Mouse (Mus musculus) Patski (cell line): Measurements from ENCODE around the gene B130006D01Rik. TPM values are rescaled to one million over a fixed set of nuclear protein-coding genes. Genes with fewer than 3 reads are reported as not detected.

Experiments used
- ATAC-seq: fragments of 100-300 bp; one replicate; pipeline ENCODE4 v1.8.0; 2021
- CTCF ChIA-PET: fragments of 350-600 bp; sonication (Branson Sonifier 250); formaldehyde crosslinking; loops from one replicate; lab custom pipeline; 2022; ENCODE audit warnings: inconsistent platforms; lab: Charles Lee
- POLR2A ChIA-PET: fragments of 350-600 bp; sonication (Branson Sonifier 250); formaldehyde crosslinking; loops from one replicate; lab custom pipeline; 2022; ENCODE audit warnings: antibody characterized with exemption, inconsistent platforms; lab: Charles Lee
- DNase-seq: peaks from one replicate; pipeline ENCODE4 v3.0.0-alpha.2; 2011; ENCODE audit warnings: low read depth, low spot score
- H3K27me3 ChIP-seq: fragments of 371-371 bp; one replicate; pipeline ENCODE4 v1.5.1; 2021
- CTCF ChIP-seq: fragments of 100-300 bp; IDR thresholded peaks from one replicate; pipeline ENCODE4 v1.5.1; 2021
- in situ Hi-C: fragments of 300-500 bp; cut with MboI; formaldehyde crosslinking; loops from 3 replicates; pipeline ENCODE4 v1.11.1; 2018; ENCODE audit warnings: low pct_unique_long_range_greater_than_20kb, mixed read lengths
- polyA plus RNA-seq: library from polyadenylated mRNA; unstranded; gene quantifications from one replicate; pipeline ENCODE4 v1.2.3, GENCODE M21; 2021

The B130006D01Rik gene
- polyA plus RNA-seq, 1 experiment from 2014 or later: 0.04 TPM

DNA sequence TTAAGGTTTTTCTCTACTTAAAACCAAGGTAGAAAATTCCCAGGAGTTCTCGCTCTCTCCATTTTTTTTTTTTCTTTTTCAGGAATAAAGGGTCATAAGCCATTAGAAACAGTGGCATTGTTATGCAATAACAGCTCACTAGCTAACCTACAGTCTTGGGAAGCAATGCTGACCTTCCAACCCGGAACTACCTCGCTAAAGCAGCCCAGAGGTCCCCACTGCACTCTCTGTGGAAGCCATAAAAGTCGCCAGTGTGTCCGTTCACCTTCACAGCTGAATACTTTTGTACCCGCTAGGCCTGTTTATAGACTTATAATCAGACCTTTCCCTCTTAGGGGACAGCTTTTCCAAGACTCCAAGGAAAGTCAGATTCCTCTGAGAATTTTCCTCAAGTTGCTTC lies 44.9 kb downstream of the B130006D01Rik start:
- ATAC-seq: no peak
- TF ChIP-seq CTCF: no peak
- in situ Hi-C loops: no loop called here
- POLR2A ChIA-PET: interaction anchor here (2.1 kb wide), 1 partner anchor 9 kb away, joined by 6 read pairs; no protein-coding TSS in a partner anchor
- H3K27me3 ChIP-seq: no peaks in the 10 kb centered on the region
- CTCF ChIA-PET: interaction anchor here (1.7 kb wide), 1 partner anchor 9 kb away, joined by 3 read pairs; no protein-coding TSS in a partner anchor
- no peak for DNase-seq

DNA sequence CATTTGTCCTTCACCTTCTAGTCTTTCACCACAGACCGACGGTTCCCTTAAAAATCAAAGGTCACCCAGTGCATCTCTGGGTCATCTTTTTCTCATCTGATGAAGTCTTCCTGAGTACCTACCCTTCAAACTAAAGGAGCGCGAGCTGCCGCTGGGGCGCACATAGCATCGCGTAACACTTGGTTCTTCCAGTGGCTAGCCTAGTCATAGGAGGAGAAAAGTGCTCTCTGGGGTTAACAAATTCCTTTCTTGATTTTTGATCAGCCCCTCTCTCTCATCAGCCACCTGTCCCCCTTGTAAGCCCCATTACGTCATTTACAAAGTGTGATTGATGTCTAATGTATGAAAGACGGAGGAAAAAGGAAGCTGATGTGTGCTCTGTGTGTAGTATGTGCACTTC lies 45.8 kb downstream of the B130006D01Rik start:
- in situ Hi-C loops: no loop called here
- H3K27me3 ChIP-seq: no peaks in the 10 kb centered on the region
- no peak for TF ChIP-seq CTCF
- no peak for ATAC-seq
- CTCF ChIA-PET: no interaction called here
- DNase-seq: no peak
- POLR2A ChIA-PET: no interaction called here

DNA sequence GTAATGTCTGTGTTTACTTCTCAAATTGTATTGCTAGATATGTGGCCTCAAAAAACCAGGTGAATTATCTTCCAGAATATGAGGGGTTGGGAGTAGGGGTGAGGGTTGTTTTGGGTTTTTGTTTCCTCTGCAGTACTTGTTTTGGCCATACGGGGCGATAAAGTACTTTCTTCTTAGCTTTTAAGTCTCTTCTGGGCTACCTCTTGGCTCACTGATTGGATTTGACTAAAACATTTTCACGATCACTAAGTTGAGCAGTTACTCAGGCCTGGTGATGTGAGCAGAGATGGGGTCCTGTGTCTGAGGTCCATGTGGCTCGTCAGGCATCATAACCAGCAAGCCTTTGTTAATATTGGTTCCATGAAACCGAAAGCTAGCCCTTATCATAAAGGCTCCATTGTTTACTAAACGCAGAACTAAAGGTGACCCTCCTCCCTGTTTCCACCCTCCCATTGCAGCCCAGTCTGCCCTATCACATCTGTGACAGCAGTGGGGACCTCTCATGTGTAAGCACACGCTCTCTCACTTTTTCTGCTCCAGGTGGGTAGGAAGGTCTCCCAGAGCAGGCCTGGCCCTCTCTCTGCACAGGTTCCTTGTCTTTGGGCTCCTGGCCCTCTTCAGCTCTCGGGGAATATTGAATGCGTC lies 47.5 kb downstream of the B130006D01Rik start:
- no peaks in the 10 kb centered on the region for H3K27me3 ChIP-seq
- CTCF ChIA-PET: no interaction called here
- in situ Hi-C loops: no loop called here
- no peak for TF ChIP-seq CTCF
- no peak for DNase-seq
- POLR2A ChIA-PET: interaction anchor here (1.0 kb wide), 1 partner anchor 44 kb away, joined by 3 read pairs; no protein-coding TSS in a partner anchor
- ATAC-seq: no peak

DNA sequence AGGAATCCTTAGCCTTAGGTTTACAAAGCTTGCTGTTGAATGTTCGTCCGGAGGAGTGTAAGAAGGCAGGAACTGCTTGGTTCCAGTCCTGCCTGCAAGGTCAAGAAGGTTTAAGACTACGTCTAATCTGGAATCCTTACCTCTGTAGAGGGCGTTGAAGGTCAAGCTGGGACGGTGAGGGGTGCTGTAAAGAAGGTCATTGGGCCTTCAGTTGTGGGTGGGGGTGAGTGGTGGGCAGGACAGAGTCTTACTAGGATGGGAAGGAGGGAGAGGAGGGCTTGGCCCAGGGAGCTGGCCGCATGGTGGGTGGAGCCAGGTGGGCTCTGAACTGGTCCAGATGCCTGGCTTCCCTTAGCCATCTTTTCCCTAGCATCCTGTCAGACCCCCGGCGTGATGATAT lies 48.3 kb downstream of the B130006D01Rik start:
- in situ Hi-C loops: no loop called here
- TF ChIP-seq CTCF: no peak
- ChIA-PET POLR2A (no interaction called here), CTCF (no interaction called here)
- ATAC-seq (no peak), DNase-seq (no peak)
- H3K27me3 ChIP-seq: no peaks in the 10 kb centered on the region

DNA sequence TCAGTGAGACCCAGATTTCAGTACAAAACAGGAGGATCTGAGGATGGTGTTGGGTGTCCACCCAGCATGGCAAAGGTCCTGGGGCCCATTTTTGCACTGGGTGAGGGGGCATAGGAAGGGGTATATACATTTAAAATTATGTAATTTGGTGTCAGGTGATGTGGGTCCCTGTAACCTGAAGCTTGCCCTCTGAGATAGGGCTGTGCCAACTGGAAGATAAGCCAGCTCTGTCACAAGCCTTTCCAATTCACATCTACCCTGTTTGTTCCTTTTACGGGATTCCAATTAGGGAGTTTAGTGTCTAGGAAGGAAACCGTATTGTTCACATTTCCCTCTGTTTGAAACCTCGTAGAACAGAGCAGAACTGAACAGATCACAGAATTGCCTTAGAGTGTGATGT lies 49.9 kb downstream of the B130006D01Rik start:
- CTCF ChIA-PET: interaction anchor here (0.6 to 1.3 kb wide), 2 partner anchors 12 to 23 kb away, joined by 3 read pairs; no protein-coding TSS in a partner anchor
- no peak for TF ChIP-seq CTCF
- in situ Hi-C loops: no loop called here

More for the DNA sequence above, 49.9 kb downstream of the B130006D01Rik start:
- DNase-seq (no peak), ATAC-seq (no peak)
- POLR2A ChIA-PET: interaction anchor here (0.6 kb wide), 1 partner anchor 98 kb away, joined by 3 read pairs; no protein-coding TSS in a partner anchor
- no peaks in the 10 kb centered on the region for H3K27me3 ChIP-seq

Other genes starting within 250 kb of the B130006D01Rik start
- 0.73 TPM for gene Nxph3, start 209.0 kb upstream of the B130006D01Rik start, polyA plus RNA-seq
- 0.09 TPM for gene Ngfr, start 135.9 kb upstream of the B130006D01Rik start, polyA plus RNA-seq
- 158 TPM for gene Phb, start 56.6 kb upstream of the B130006D01Rik start, polyA plus RNA-seq
- gene Zfp652, start 10.9 kb upstream of the B130006D01Rik start, polyA plus RNA-seq: 26.4 TPM
- 2.1 TPM for gene Phospho1, start 100.9 kb downstream of the B130006D01Rik start, polyA plus RNA-seq
- not detected for gene Gngt2, start 113.6 kb downstream of the B130006D01Rik start, polyA plus RNA-seq
- not detected for gene Abi3, start 118.9 kb downstream of the B130006D01Rik start, polyA plus RNA-seq
- gene B4galnt2, start 191.3 kb downstream of the B130006D01Rik start, polyA plus RNA-seq: 0.21 TPM